Mouse (Mus musculus): ENCODE results near the gene Slc45a1.

The Slc45a1 gene

DNA sequence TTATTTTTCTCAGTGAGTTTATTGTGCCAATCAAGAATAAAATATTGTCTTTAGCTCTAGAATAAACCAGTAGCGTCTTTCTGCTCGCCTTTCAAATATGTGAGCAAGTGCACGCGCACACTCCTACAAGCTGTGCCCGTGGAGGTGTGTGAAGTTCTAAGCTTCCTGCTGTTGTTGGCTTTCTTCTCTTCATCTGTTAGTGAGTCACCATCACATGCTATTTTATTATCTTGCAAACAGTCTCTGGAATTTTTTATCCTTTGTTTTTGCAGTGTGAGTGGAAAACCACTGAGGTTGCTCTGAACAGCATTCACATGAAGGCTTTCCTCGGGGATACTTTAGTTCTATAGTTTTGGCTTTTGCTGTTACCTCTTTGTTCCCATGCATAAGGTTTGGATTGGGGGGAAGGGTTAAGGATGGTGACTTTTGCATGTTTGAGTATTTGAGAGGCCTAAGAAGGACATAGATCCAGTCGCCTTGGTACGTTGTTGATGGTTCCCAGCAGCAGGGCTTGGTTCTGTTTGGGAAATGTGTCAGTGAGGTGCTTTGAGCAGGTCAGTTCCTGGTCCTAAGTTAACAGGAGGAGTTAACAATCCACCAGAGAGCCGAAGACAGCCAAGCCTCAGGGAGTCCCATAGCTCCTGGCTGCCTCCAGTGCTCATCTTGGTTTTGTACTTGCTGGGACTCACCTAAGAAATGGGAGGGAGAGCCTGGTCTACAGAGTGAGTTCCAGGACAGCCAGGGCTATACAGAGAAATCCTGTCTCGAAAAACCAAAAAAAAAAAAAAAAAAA is 69.8 kb downstream of the Slc45a1 start:
- peak in 1 of 2 experiments; percentile 51 for DNase-seq (ENCODE audit: low spot score in 2 of 2)

Data from frontal cortex, postnatal 36 days (tissue).